Mouse (Mus musculus): ENCODE results near the gene Herpud1. TPM values are rescaled to one million over a fixed set of nuclear protein-coding genes. Genes with fewer than 3 reads are reported as not detected.

Herpud1 gene
- polyA plus RNA-seq, 1 experiment: 93.4 TPM

- H3K4me1 ChIP-seq (ENCODE audit: control insufficient read depth, insufficient read depth, low read length): peaks cover 37% of the 10 kb centered on the region
- H3K4me3 ChIP-seq (ENCODE audit: insufficient read depth, low read length): no peak overlapping the region
- no peak overlapping the region for H3K27ac ChIP-seq (ENCODE audit: insufficient read depth, low read depth, low read length)
- TF ChIP-seq CTCF (IDR thresholded peaks at IDR 0.05; ENCODE audit: low read depth, low read length): no peak
- no peak for TF ChIP-seq POLR2A (IDR thresholded peaks at IDR 0.05; ENCODE audit: borderline replicate concordance, low read depth, low read length)
These were observed 41.7 kb downstream of the Herpud1 start for GRCm38 (mm10) chr8:94427953-94428352.

- peak overlapping the region; percentile 11; the same call in 1 of the 2 replicates for H3K27ac ChIP-seq (ENCODE audit: insufficient read depth, low read depth, low read length)
- H3K4me3 ChIP-seq (ENCODE audit: insufficient read depth, low read length): no peak overlapping the region
- peaks cover 35% of the 10 kb centered on the region for H3K4me1 ChIP-seq (ENCODE audit: control insufficient read depth, insufficient read depth, low read length)
- TF ChIP-seq POLR2A (IDR thresholded peaks at IDR 0.05; ENCODE audit: borderline replicate concordance, low read depth, low read length) (no peak), CTCF (IDR thresholded peaks at IDR 0.05; ENCODE audit: low read depth, low read length) (no peak)
These were observed 42.2 kb downstream of the Herpud1 start for GRCm38 (mm10) chr8:94428420-94428819.

GRCm38 (mm10) chr8:94429376-94429775, 43.1 kb downstream of the Herpud1 start:
- no peak for TF ChIP-seq CTCF (IDR thresholded peaks at IDR 0.05; ENCODE audit: low read depth, low read length)
- no peak for TF ChIP-seq POLR2A (IDR thresholded peaks at IDR 0.05; ENCODE audit: borderline replicate concordance, low read depth, low read length)
- H3K4me3 ChIP-seq (ENCODE audit: insufficient read depth, low read length): no peak overlapping the region
- no peak overlapping the region for H3K27ac ChIP-seq (ENCODE audit: insufficient read depth, low read depth, low read length)
- peaks cover 36% of the 10 kb centered on the region for H3K4me1 ChIP-seq (ENCODE audit: control insufficient read depth, insufficient read depth, low read length)

GRCm38 (mm10) chr8:94432212-94432611, 46.0 kb downstream of the Herpud1 start:
- no peak overlapping the region for H3K4me3 ChIP-seq (ENCODE audit: insufficient read depth, low read length)
- TF ChIP-seq CTCF (IDR thresholded peaks at IDR 0.05; ENCODE audit: low read depth, low read length) (no peak), POLR2A (IDR thresholded peaks at IDR 0.05; ENCODE audit: borderline replicate concordance, low read depth, low read length) (no peak)
- no peak overlapping the region for H3K27ac ChIP-seq (ENCODE audit: insufficient read depth, low read depth, low read length)
- H3K4me1 ChIP-seq (ENCODE audit: control insufficient read depth, insufficient read depth, low read length): peaks cover 48% of the 10 kb centered on the region

- Histone ChIP-seq H3K27ac (ENCODE audit: insufficient read depth, low read depth, low read length) (peak within 1 kb of the TSS; percentile 45), H3K4me1 (ENCODE audit: control insufficient read depth, insufficient read depth, low read length) (peaks cover 32% of the 10 kb centered on the region), H3K4me3 (ENCODE audit: insufficient read depth, low read length) (peak within 1 kb of the TSS; percentile 84)
- TF ChIP-seq POLR2A (IDR thresholded peaks at IDR 0.05; ENCODE audit: borderline replicate concordance, low read depth, low read length) (no peak), CTCF (IDR thresholded peaks at IDR 0.05; ENCODE audit: low read depth, low read length) (no peak)
These were observed 47.8 kb downstream of the Herpud1 start, which contains the start of gene Nlrc5 for GRCm38 (mm10) chr8:94433981-94434466. Gene Nlrc5, plus strand, starts transcription at chr8:94434356.

- no peak for TF ChIP-seq CTCF (IDR thresholded peaks at IDR 0.05; ENCODE audit: low read depth, low read length)
- no peak for TF ChIP-seq POLR2A (IDR thresholded peaks at IDR 0.05; ENCODE audit: borderline replicate concordance, low read depth, low read length)
- H3K27ac ChIP-seq (ENCODE audit: insufficient read depth, low read depth, low read length): no peak overlapping the region
- peak overlapping the region; percentile 84 for H3K4me3 ChIP-seq (ENCODE audit: insufficient read depth, low read length)
- H3K4me1 ChIP-seq (ENCODE audit: control insufficient read depth, insufficient read depth, low read length): peaks cover 23% of the 10 kb centered on the region
These were observed 48.7 kb downstream of the Herpud1 start for GRCm38 (mm10) chr8:94434958-94435357.

GRCm38 (mm10) chr8:94435397-94436111, 49.3 kb downstream of the Herpud1 start:
- Histone ChIP-seq H3K27ac (ENCODE audit: insufficient read depth, low read depth, low read length) (no peak overlapping the region), H3K4me1 (ENCODE audit: control insufficient read depth, insufficient read depth, low read length) (peaks cover 19% of the 10 kb centered on the region)

GRCm38 (mm10) chr8:94436112-94436572, 49.9 kb downstream of the Herpud1 start:
- TF ChIP-seq CTCF (IDR thresholded peaks at IDR 0.05; ENCODE audit: low read depth, low read length) (no peak), POLR2A (IDR thresholded peaks at IDR 0.05; ENCODE audit: borderline replicate concordance, low read depth, low read length) (no peak)
- H3K27ac ChIP-seq (ENCODE audit: insufficient read depth, low read depth, low read length): no peak overlapping the region
- H3K4me1 ChIP-seq (ENCODE audit: control insufficient read depth, insufficient read depth, low read length): peaks cover 19% of the 10 kb centered on the region
- no peak overlapping the region for H3K4me3 ChIP-seq (ENCODE audit: insufficient read depth, low read length)

More at GRCm38 (mm10) chr8:94435397-94436111, 49.3 kb downstream of the Herpud1 start:
- no peak overlapping the region; the same call in 1 of the 2 replicates for H3K4me3 ChIP-seq (ENCODE audit: insufficient read depth, low read length)
- no peak for TF ChIP-seq CTCF (IDR thresholded peaks at IDR 0.05; ENCODE audit: low read depth, low read length)
- no peak for TF ChIP-seq POLR2A (IDR thresholded peaks at IDR 0.05; ENCODE audit: borderline replicate concordance, low read depth, low read length)

- Histone ChIP-seq H3K4me1 (ENCODE audit: control insufficient read depth, insufficient read depth, low read length) (peaks cover 23% of the 10 kb centered on the region), H3K27ac (ENCODE audit: insufficient read depth, low read depth, low read length) (no peak overlapping the region), H3K4me3 (ENCODE audit: insufficient read depth, low read length) (no peak overlapping the region)
- TF ChIP-seq CTCF (IDR thresholded peaks at IDR 0.05; ENCODE audit: low read depth, low read length) (no peak), POLR2A (IDR thresholded peaks at IDR 0.05; ENCODE audit: borderline replicate concordance, low read depth, low read length) (no peak)
These were observed 50.7 kb downstream of the Herpud1 start for GRCm38 (mm10) chr8:94436900-94437299.

GRCm38 (mm10) chr8:94438659-94439058, 52.4 kb downstream of the Herpud1 start:
- Histone ChIP-seq H3K4me1 (ENCODE audit: control insufficient read depth, insufficient read depth, low read length) (peaks cover 33% of the 10 kb centered on the region), H3K4me3 (ENCODE audit: insufficient read depth, low read length) (no peak overlapping the region), H3K27ac (ENCODE audit: insufficient read depth, low read depth, low read length) (no peak overlapping the region)
- TF ChIP-seq CTCF (IDR thresholded peaks at IDR 0.05; ENCODE audit: low read depth, low read length) (no peak), POLR2A (IDR thresholded peaks at IDR 0.05; ENCODE audit: borderline replicate concordance, low read depth, low read length) (no peak)

All from bone marrow macrophage, adult 2 months (primary cell).